Mouse (Mus musculus) lung, embryonic 16.5 days (tissue): ENCODE data around the gene Bcl6b. TPM values are rescaled to one million over a fixed set of nuclear protein-coding genes. Genes with fewer than 3 reads are reported as not detected.

ENCODE experiments used
- ATAC-seq: fragments of 200-750 bp; cut with Nextera tagmentation; 2 replicates; pipeline ENCODE4 v1.8.0; 2017; ENCODE audit warnings: low read depth, mild to moderate bottlenecking, moderate library complexity
- H3K27ac ChIP-seq: fragments of 300-500 bp; sonication (generic); 2 replicates; pipeline ENCODE4 v1.5.1; 2014; ENCODE audit warnings: mild to moderate bottlenecking, control low read depth, low read length
- H3K27me3 ChIP-seq: fragments of 300-500 bp; sonication (generic); 2 replicates; pipeline ENCODE4 v1.6.1; 2014; ENCODE audit warnings: low read depth, low read length, mixed read lengths; ENCODE audit not compliant: control insufficient read depth, insufficient read depth
- H3K36me3 ChIP-seq: fragments of 300-500 bp; sonication (generic); 2 replicates; pipeline ENCODE4 v1.6.1; 2014; ENCODE audit warnings: low read length; ENCODE audit not compliant: control insufficient read depth, insufficient read depth
- H3K4me1 ChIP-seq: fragments of 300-500 bp; sonication (generic); replicated peaks from 2 replicates; pipeline ENCODE4 v1.6.1; 2014; ENCODE audit warnings: low read length, mixed read lengths; ENCODE audit not compliant: control insufficient read depth, insufficient read depth
- H3K4me2 ChIP-seq: fragments of 300-500 bp; sonication (generic); 2 replicates; pipeline ENCODE4 v1.6.1; 2014; ENCODE audit warnings: low read depth, low read length, control low read depth
- H3K4me3 ChIP-seq: fragments of 300-500 bp; sonication (generic); 2 replicates; pipeline ENCODE4 v1.5.1; 2014; ENCODE audit warnings: mild to moderate bottlenecking, low read length, control low read depth
- H3K9ac ChIP-seq: fragments of 300-500 bp; sonication (generic); 2 replicates; pipeline ENCODE4 v1.6.1; 2014; ENCODE audit warnings: low read length, control low read depth
- H3K9me3 ChIP-seq: fragments of 300-500 bp; sonication (generic); 2 replicates; pipeline ENCODE4 v1.6.1; 2016; ENCODE audit warnings: low read length; ENCODE audit not compliant: control insufficient read depth
- WGBS: fragments of 180-500 bp; shearing (Covaris S2); extraction: QIAGEN DNeasy Blood & Tissue Kit; methylation state at CpG from one replicate; pipeline ENCODE4 v1.1.7; 2014; 5-methylcytosine and 5-hydroxymethylcytosine counted together
- polyA plus RNA-seq: library from polyadenylated mRNA; unstranded; fragments of >200 nt; fragmentation: Nextera tagmentation; extraction: Ambion mirVana; gene quantifications from 2 replicates; pipeline ENCODE4 v1.2.1, GENCODE M21; 2015

The Bcl6b gene
- polyA plus RNA-seq, 1 experiment from 2014 or later: 37.1 TPM

GRCm38 (mm10) chr11:70210681-70211080 lies 18.9 kb downstream of the Bcl6b start:
- ATAC-seq: no peak
- 70% methylated on average over 2 of the region's 2 CpGs for WGBS
- Histone ChIP-seq H3K27ac (no peak overlapping the region), H3K9me3 (no peaks in the 10 kb centered on the region), H3K4me3 (no peak overlapping the region), H3K27me3 (peaks cover 28% of the 10 kb centered on the region), H3K4me2 (no peak overlapping the region), H3K9ac (no peak overlapping the region), H3K4me1 (peaks cover 14% of the 10 kb centered on the region), H3K36me3 (no peaks in the 10 kb centered on the region)

- peaks cover 11% of the 10 kb centered on the region for H3K27me3 ChIP-seq
- H3K27ac ChIP-seq: no peak overlapping the region
- no peak overlapping the region for H3K4me3 ChIP-seq
- H3K36me3 ChIP-seq: no peaks in the 10 kb centered on the region
- no peak for ATAC-seq
- H3K4me2 ChIP-seq: no peak overlapping the region
- WGBS: 62% methylated on average over 5 of the region's 5 CpGs
- H3K9ac ChIP-seq: no peak overlapping the region
- H3K4me1 ChIP-seq: peaks cover 7% of the 10 kb centered on the region
- H3K9me3 ChIP-seq: no peaks in the 10 kb centered on the region
Observed at GRCm38 (mm10) chr11:70208778-70209388, 20.7 kb downstream of the Bcl6b start.

GRCm38 (mm10) chr11:70207283-70207682 lies 22.3 kb downstream of the Bcl6b start:
- Histone ChIP-seq H3K4me1 (no peaks in the 10 kb centered on the region), H3K27ac (no peak overlapping the region), H3K36me3 (no peaks in the 10 kb centered on the region), H3K27me3 (no peaks in the 10 kb centered on the region), H3K9me3 (no peaks in the 10 kb centered on the region), H3K4me3 (no peak overlapping the region), H3K4me2 (no peak overlapping the region), H3K9ac (no peak overlapping the region)
- WGBS: 60% methylated on average over 7 of the region's 7 CpGs
- ATAC-seq: no peak

- Histone ChIP-seq H3K9ac (no peak overlapping the region), H3K27me3 (no peaks in the 10 kb centered on the region), H3K4me2 (no peak overlapping the region), H3K9me3 (no peaks in the 10 kb centered on the region), H3K4me1 (no peaks in the 10 kb centered on the region), H3K4me3 (no peak overlapping the region), H3K36me3 (no peaks in the 10 kb centered on the region), H3K27ac (no peak overlapping the region)
- ATAC-seq: no peak
- 62% methylated on average over 2 of the region's 2 CpGs for WGBS
Observed at GRCm38 (mm10) chr11:70206801-70207200, 22.8 kb downstream of the Bcl6b start.

- Histone ChIP-seq H3K4me3 (no peak overlapping the region), H3K27me3 (no peaks in the 10 kb centered on the region), H3K4me2 (no peak overlapping the region), H3K9ac (no peak overlapping the region), H3K36me3 (no peaks in the 10 kb centered on the region), H3K9me3 (no peaks in the 10 kb centered on the region), H3K27ac (no peak overlapping the region), H3K4me1 (0 out of 2 replicates have a peak, but pooled peaks cover 2% of the 10 kb centered on the region)
- ATAC-seq: peak; percentile 56; the same call in 1 of the 2 replicates
- WGBS: 36% methylated on average over 5 of the region's 5 CpGs
Observed at GRCm38 (mm10) chr11:70201691-70202090, 27.9 kb downstream of the Bcl6b start.

GRCm38 (mm10) chr11:70200036-70200608 lies 29.5 kb downstream of the Bcl6b start:
- Histone ChIP-seq H3K4me1 (0 out of 2 replicates have a peak, but pooled peaks cover 2% of the 10 kb centered on the region), H3K9me3 (no peaks in the 10 kb centered on the region), H3K4me2 (no peak overlapping the region), H3K9ac (no peak overlapping the region), H3K27me3 (no peaks in the 10 kb centered on the region), H3K36me3 (no peaks in the 10 kb centered on the region), H3K27ac (no peak overlapping the region), H3K4me3 (no peak overlapping the region)
- no peak for ATAC-seq
- WGBS: 71% methylated on average over 5 of the region's 5 CpGs

GRCm38 (mm10) chr11:70199107-70199506 lies 30.5 kb downstream of the Bcl6b start:
- Histone ChIP-seq H3K4me2 (no peak overlapping the region), H3K9me3 (no peaks in the 10 kb centered on the region), H3K4me3 (no peak overlapping the region), H3K27ac (no peak overlapping the region), H3K9ac (no peak overlapping the region), H3K27me3 (no peaks in the 10 kb centered on the region), H3K36me3 (no peaks in the 10 kb centered on the region), H3K4me1 (0 out of 2 replicates have a peak, but pooled peaks cover 2% of the 10 kb centered on the region)
- WGBS: 65% methylated on average over 8 of the region's 8 CpGs
- ATAC-seq: no peak

- no peaks in the 10 kb centered on the region for H3K36me3 ChIP-seq
Observed at GRCm38 (mm10) chr11:70198332-70198731, 31.3 kb downstream of the Bcl6b start.

GRCm38 (mm10) chr11:70193354-70194285 lies 36.0 kb downstream of the Bcl6b start:
- 32% methylated on average over 11 of the region's 11 CpGs for WGBS
- peak; percentile 89 for ATAC-seq
- H3K4me2 ChIP-seq: no peak overlapping the region

More at GRCm38 (mm10) chr11:70198332-70198731, 31.3 kb downstream of the Bcl6b start:
- 90% methylated on average over 3 of the region's 3 CpGs for WGBS
- no peak overlapping the region for H3K4me3 ChIP-seq
- ATAC-seq: no peak
- no peaks in the 10 kb centered on the region for H3K27me3 ChIP-seq
- H3K9ac ChIP-seq: no peak overlapping the region
- H3K4me1 ChIP-seq: peaks cover 4% of the 10 kb centered on the region; the same call in 1 of the 2 replicates
- H3K27ac ChIP-seq: no peak overlapping the region
- no peaks in the 10 kb centered on the region for H3K9me3 ChIP-seq
- H3K4me2 ChIP-seq: no peak overlapping the region

More at GRCm38 (mm10) chr11:70193354-70194285, 36.0 kb downstream of the Bcl6b start:
- H3K4me3 ChIP-seq: no peak overlapping the region
- H3K4me1 ChIP-seq: peaks cover 8% of the 10 kb centered on the region; the same call in 1 of the 2 replicates
- H3K27ac ChIP-seq: peak overlapping the region; percentile 37; the same call in 1 of the 2 replicates
- H3K9ac ChIP-seq: no peak overlapping the region
- no peaks in the 10 kb centered on the region for H3K36me3 ChIP-seq
- H3K27me3 ChIP-seq: no peaks in the 10 kb centered on the region
- H3K9me3 ChIP-seq: no peaks in the 10 kb centered on the region
